Mouse (Mus musculus) liver, postnatal 0 days (tissue): Measurements from ENCODE around the gene Sdk2.

ENCODE experiments used
- CTCF ChIP-seq: sonication (generic); IDR thresholded peaks from 2 replicates; pipeline ENCODE4 v1.5.1; 2016; ENCODE audit warnings: antibody characterized with exemption, low read depth
- EP300 ChIP-seq: IDR thresholded peaks from 2 replicates; pipeline ENCODE4 v1.6.1; 2016; ENCODE audit warnings: antibody characterized with exemption, low read depth, mild to moderate bottlenecking

DNA sequence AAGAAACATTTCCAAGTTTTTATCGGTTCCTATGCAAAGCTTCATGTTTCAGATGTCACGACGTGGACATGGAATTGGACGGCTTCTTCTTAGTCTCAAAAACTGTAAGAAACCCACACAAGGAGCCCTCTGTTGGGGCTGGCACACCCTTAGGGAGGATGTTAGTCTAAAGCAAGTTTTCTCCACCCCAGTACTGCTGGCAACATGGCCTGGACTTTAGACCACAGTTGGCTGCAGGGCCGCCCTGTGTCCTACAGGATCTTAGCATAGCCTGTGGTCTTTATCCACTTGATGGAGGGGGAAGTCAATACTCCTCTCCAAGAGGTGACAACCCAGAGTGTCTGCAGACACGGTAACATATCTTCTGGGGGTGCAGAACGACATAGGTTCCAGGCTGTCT, 36.6 kb downstream of the Sdk2 start:
- TF ChIP-seq CTCF = no peak
- TF ChIP-seq EP300 = no peak
